Mouse (Mus musculus) c-Kit-positive CD71-positive TER-119-negative erythroid progenitor cells, embryonic 14.5 days (primary cell): ENCODE measurements around the gene Psma3.
"Not testable (repeated sequence)": the region's sequence is repeated elsewhere in the genome, so short reads cannot be mapped to it uniquely, and the experiment has no call there.

ENCODE experiments used
- DNase-seq: peaks from one replicate; pipeline ENCODE4 v3.0.0-alpha.2; 2013; ENCODE audit warnings: low read depth

Psma3 gene

DNA sequence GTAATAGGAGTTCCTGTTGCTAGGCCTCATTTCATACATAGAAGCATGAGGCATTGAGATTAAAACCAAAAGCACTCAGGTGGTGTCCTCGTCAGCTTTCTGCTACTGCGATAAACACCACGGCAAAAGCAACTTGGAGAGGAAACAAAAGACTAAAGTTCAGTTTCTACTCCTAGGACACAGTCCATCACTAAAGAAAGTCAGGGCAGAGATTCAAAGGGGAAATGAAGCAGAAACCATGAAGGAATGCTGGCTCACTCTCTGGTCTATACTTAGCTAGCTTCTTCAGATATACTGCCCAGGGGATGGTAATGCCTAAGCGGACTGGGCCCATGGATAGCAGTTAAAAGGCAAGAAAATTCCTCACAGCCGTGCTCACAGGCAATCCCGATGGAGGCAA lies 27.0 kb downstream of the Psma3 start:
- no peak for DNase-seq

DNA sequence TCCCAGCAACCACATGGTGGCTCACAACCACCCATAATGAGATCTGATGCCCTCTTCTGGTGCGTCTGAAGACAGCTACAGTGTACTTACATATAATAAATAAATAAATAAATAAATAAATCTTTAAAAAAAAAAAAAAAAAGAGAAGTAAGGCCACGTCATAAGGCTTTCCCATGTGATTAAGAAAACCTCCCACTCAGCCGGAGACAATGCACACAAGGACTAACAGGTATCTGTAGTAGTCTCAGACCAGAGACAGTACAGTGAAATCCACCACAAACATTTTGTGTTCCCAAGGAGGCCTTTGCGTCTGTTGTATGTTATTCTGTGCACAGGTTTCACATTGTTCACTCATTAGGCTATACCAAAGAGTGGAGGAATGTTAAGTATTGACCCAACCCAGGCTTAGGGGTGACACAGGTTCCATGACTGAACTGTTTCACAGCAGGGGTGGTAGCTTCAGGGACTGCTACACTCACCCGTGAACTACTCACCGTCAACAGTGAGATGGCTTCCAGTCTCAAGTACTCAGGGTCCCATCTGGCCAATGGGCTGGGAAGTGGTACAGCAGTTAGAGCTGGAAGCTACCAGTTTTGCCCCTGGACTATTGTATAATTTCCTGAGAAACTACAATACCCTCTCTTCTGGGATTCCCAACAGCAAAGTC lies 29.5 kb downstream of the Psma3 start:
- no peak for DNase-seq

DNA sequence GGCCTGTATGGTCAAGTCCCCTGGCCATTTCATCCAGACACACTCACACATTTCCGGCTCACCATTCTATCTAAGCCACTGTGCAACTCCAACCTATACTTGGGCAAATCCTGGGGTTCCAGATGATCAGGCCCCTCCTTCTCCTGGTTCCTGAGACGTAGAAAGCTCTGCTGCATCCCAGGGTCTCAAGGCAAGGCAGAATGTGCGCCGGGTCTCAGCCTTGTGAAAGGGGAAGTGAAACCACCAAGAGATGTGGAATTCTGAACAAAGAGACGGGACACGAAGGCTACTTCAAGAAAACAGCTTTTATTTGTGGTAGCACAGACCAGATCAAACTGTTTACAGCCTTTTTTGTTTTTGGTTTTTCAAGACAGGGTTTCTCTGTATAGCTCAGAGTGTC lies 31.7 kb downstream of the Psma3 start:
- DNase-seq, result no peak

DNA sequence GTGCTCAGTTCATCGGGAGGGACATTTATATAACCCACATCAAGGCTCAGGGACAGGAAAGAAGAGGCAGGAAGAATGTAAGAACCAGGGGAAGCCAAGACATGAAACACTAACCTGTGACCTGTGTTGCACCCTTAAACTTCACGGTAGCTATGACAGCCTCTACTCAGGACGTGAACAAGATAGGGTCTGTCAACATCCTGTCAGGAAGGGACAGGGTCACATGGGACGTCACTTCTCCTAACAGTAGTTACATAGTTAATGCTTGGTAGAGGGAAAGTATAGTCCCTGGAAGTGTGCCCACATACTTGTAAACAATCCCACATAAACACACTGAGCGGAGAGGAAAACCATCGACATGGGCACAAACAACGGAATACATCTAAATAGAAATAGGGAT lies 32.5 kb downstream of the Psma3 start:
- DNase-seq, result no peak

DNA sequence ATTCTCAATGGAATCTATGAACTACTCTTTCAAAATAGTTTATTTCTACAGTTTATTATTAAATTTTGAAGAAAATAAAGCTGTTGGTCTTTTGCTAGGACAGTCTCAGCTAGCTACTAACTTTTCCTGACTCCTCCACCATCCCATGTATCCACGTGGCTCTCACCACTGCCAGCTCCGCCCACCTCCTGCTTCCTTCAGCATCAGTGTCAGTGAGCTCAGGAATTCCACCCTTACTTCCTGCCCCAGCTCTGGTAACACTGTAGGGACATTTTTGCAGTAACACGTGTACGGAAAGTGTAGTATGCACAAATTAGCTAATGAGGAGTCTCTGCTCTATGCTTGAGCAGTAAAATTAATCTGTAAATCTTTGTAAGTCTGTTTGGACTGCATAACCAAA lies 35.3 kb downstream of the Psma3 start:
- no peak for DNase-seq

DNA sequence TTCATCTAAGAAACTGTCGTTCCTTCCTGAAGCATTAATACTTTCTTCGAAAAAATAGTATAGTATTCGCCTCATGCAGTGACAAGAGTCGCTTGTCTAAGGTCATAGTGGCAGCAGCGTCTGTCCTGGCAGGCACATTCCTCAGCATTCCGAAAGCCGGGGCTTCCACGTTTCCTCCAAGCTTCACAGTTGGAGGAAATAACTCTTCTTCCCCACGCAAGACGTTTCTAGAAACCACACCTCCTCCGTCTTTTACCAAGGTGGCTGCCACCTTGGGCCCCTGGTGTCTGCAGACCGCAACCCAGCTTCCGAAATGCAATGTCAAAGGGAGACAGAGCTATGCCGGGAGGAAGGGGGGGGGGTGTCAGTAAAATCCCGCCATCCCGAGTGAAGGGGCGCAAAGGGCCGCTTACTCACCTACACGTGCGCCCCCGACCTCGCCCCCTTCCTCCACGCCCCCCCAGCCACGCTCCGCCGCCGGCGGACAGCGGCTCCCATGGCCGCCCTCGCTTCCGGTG lies 40.5 kb downstream of the Psma3 start:
- DNase-seq, result no peak

DNA sequence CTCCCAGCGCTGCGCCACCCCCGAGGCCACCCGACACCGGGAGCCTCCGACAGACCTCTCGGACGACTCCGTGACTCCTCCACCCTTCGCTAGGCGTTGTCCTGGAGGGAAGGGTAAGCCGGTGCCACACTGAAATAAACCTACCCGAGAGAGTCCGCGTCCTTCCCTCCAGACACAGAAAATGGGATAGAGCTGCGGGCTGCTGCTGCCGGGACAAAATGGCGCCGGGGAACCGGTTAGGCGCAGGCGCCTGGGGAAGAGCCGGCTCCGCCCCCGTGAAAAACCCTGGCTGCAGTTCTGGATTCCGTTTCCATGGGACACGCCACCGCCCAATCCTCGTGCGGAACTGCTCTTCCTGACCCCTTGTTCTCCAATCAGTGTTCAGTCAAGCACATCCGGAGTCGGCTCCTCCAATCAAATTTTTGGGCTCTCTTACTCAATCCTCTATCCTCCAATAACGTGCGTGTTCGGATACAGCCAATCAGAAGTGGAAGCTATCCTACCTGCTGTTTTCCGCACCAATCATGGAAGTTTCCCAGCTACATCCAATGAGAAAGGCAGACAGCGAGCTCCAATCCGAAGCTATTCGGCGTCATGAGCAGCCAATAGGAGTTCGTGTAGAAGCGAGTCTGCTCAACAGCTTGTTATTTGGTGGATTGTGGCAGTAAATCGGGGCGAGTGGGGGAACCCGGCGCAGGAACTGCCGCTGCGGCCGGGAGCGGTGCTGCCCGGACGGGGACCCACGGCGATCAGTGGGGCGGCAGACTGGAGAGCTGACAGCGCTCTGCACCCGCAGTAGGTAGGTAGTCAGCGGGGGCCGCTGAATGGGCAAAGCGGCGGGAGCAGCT lies 41.2 kb downstream of the Psma3 start, which contains the start of gene Arid4a:
Gene Arid4a, plus strand, starts transcription at position 628 of the 848 bp plus-strand sequence.
- peak; percentile 99 for DNase-seq

DNA sequence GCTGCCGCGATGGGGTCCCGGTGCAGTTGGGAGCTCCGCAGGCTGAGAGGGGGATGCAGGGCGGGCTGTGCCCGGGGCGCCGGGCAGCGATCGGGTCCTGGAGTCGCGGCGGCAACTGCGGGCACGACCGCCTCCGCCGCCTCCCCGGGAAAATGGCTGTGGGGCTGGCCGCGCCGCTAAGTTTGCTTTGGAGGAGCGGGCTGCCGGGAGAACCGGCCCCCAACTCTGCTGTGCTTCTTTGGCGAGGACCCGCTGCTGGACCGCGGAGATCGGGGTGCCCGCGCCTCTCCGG lies 41.7 kb downstream of the Psma3 start:
- DNase-seq, result no peak

DNA sequence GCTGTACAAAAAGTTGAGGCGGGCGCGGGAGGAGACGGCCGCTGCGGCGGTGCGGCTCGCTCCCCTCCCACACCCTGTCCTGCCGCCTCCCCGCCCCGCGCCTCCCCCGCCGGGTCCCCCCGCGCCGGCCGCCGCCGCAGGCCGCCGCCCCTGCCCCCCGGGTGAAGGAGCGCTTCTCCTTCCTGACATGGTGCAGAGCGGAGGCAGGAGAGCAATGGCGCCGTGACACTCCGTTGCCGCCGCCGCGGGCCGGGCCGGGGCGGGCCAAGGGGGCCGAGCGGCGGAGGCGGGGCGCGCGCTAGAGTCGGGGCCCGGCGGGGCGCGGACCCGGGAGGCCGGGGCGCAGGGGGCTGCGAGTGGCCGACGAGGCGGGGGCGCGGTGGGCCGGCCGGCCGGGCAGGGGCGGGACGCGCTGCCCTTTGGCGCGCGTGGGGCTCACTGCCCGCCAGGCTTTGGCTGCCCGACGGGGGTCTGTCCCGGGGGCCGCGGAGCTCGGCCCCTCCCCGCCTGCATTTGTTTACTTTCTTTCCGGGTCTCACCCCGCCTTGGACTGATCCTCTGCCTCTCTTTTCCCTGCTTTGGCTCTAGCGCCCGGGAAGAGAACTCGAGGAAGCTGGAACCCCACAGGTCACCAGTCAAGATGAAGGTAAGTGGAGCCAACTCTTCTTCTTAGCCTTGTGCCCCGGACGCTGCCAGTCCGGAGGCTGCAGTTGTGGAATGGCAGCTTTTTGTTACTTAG lies 42.3 kb downstream of the Psma3 start:
- DNase-seq, result no peak

DNA sequence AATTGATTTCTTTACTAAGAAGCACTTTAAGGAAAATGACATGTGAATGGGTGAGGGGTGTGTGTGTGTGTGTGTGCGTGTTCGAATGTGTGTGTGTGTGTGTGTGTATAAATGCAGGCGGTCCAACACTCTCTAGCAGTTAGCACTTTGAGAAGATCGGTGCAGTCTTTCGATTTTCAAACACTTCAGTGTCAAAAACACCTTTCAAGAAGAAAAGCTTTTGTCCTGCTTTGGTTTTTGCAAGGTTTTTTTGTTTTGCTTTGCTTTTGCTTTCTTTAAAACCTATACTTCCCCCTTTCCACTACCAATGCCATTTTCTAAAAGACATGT lies 42.8 kb downstream of the Psma3 start:
- no peak for DNase-seq

DNA sequence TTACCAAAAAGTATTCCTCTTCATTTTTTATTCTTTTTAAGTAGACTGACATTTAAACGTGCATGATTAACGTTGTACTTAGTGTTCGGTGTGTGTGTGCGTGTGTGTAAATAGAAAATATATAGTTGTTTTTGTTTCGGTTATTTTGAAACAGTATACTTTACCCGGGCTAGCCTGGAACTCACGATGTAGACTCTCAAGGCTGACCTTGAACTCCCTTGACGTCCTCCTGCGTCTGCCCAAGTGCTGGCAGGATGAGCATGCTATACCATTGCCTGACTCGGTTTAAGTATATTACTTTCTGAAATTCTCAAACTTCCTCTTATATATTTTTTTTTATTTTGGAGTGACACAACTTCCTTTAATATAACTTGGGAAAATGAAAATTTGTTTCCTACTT lies 43.4 kb downstream of the Psma3 start:
- DNase-seq, result no peak

DNA sequence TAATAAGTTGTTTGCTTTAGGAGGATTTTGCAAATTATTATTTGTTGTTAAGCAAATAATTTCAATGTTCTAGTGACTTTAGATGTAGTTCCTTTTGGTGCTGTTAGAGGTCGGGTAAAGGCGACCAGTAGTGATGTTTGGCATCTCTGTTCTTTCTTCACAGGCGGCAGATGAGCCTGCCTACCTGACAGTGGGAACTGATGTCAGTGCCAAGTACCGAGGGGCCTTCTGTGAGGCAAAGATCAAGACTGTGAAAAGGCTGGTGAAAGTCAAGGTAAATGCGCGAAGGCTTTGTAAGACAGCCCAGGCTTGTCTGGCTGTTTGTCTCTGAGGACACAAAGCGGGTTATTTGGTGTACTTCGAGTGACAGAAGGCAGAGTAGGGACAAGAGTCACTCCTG lies 44.8 kb downstream of the Psma3 start:
- DNase-seq, result no peak

DNA sequence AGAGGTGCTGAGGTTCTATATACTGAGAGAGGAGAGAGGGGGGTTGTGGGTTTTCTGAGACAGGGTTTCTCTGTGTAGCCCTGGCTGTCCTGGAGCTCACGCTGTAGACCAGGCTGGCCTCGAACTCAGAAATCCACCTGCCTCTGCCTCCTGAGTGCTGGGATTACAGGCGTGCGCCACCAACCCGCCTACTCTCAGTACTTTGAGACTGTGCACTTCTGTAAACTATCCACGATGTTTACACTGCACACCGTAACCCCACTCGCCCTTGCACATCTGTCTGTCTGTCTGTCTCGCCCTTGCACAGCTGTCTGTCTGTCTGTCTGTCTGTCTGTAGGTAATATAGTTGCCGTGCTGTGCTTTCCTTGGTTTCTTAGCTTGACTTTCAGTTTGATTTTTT lies 50.0 kb downstream of the Psma3 start:
- no peak for DNase-seq

DNA sequence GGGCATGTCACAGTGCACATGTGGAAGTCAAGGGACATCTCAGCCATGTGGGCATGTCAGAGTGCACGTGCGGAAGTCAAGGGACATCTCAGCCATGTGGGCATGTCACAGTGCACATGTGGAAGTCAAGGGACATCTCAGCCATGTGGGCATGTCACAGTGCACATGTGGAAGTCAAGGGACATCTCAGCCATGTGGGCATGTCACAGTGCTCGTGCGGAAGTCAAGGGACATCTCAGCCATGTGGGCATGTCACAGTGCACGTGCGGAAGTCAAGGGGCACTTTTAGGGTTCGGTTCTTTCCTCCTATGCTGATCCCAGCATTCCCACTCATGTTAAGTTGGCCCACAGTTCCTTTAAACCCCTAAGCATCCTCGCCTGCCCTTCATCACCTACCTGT lies 53.8 kb downstream of the Psma3 start:
- not testable (repeated sequence) for DNase-seq

DNA sequence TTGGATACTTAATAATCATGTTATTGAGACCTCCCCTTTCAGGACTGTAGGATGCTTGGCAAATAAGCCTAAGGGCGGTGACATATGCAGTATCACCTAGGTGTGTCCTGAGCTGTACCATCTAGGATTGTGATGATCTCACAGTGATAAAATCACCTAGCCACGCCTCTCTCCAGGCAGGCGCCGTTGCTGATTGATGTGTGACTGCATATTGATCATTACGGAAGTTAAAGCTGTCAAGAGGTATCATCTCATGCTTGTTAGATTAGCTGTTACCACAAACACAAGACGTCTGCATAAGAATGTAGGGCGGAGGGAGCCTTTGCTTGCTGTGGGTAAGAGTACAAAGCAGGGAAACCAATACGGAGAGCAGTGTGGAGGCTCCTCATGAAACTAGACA lies 55.8 kb downstream of the Psma3 start:
- DNase-seq, result no peak

DNA sequence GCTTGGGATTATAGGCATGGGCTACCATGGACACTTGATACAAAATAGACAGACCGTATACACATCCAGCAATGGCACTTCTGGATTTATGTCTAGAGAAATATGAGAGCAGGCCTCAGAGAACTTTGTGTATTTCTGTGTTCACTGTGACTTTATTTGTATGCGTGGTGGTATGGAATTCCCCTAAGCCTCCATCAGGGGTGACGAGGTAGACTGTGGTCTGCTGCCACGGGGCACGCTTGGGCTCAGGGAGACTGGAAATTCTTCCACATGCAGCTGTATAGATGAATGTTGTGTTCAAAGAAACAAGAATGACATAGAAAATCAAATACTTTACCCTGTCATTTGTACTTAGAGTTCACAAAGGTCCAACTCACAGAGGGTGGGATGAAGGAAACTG lies 56.3 kb downstream of the Psma3 start:
- DNase-seq, result no peak

DNA sequence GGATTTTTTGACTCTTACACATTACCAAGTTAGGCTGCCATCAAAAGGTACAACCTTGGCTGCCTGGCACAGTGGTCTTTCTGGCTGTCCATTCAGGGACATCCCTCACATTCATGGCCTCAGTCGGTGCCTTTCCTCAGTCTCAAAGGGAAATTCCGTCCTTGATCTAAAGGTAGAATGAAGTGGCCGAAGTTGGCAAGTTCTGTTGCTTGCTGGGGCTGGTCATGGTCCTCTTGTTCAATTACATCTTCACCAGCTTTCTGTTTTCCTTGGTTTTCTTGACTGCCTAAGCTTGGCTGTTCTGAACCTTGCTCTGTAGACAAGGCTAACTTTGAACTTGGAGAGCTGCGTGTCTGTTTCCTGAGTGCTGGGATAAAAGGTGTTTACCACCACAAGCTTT lies 61.4 kb downstream of the Psma3 start:
- no peak for DNase-seq

DNA sequence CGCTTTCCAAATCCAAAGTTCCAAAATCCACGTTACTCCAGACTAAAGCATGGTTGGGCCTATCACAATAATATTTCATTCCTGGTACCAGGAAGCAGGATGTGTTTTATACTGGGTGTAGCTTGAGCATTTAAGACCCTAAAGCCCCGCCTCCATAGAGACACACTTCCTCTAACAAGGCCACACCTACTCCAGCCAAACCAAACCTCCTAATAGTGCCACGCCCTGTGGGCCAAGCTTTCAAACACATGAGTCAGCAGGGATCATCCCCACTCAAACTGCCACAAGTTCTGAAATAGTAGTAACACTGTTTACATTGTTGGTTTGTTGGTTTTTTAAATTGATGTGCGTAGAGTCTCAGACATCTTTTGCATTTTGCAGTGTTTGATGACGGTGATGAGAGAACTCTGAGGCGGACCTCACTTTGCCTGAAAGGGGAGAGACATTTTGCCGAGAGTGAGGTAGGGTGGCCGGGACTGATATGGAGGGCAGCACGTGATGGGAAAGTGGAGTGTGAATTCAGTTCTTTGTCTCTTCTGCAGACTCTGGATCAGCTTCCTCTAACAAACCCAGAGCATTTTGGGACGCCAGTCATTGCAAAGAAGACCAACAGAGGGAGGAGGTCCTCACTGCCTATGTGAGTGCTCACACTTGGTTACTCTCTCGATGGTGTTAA lies 62.4 kb downstream of the Psma3 start:
- DNase-seq, result peak; percentile 43

DNA sequence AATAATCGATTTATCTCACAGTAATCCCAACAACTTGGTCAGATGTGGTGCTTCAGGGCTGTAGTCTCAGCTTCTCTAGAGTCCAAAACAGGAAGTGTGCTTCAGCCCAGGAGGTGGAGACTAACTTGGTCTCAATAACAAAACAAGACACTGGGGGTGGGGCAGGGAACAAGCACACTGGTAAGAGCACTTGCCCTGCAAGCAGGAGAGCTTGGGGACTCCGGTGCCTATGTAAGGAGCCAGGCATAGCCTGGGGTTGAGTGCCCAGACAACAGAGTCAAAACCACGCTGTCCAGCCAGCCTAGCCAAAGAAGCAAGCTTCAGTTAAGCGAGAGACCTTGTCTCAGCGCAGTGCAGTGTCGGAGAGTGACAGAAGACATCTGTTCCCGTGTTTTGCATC lies 66.0 kb downstream of the Psma3 start:
- no peak for DNase-seq

DNA sequence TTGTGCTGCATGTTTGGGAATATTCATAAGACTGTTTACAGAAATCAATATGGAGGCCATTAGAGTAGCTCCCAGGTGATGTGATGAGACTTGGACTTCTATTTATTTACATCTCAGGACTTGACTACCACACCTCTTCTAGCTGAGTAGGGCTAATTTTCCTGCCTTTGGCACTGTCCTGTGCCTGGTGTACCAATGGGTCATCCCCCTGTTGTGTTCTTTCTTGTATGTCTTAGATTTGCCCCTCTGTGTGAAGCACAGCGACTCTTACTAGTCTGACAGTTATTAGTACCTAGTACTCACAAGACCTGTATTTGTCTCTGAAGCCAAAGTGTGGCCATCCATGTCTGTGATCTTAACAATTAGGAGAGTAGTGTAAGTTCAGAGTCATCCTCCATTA lies 68.0 kb downstream of the Psma3 start:
- DNase-seq, result no peak

DNA sequence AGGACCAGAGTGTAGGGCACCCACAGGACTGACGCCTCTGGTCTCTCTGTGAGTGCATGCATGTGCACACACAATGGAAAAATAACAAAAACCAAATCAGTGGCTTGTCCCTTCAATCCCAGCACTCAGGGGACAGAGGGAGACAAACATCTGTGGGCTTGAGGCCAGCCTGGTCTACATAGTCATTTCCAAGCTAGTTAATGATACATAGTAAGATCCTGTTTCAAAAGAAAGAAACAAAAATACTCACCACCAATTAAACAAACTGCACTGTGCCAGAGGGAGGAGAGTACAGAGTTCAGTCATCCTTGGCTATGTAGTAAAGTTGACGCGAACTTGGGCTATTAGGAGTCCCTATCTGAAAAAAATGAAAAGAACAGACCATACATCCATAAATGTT lies 69.2 kb downstream of the Psma3 start:
- DNase-seq, result no peak

DNA sequence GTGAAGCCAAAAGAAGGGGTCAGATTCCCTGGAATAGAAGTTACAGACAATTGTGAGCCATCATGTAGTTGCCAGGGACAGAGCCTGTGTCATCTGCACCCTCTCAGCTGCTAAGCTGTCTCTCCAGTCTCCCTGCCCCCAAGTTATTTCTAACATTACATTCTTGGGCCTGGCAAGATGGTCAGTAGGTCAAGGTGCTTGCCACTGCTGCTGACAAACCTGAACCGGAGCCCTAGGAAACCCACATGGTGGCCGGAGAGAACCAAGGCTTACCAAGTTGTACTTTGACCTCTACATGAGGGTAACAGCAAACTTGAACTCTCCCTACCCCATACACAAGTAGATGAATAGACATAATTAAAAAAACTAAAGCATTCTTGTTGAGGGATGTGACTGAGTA lies 70.1 kb downstream of the Psma3 start:
- no peak for DNase-seq
